Mouse (Mus musculus) right cerebral cortex, postnatal 10 days (tissue): ENCODE results near the gene Arhgap45.
A peak's percentile ranks its signal among the peaks of the same experiment; 100 is the strongest.

Experiments used
- DNase-seq, 2 experiments: peaks; one replicate each; pipeline ENCODE4 v3.0.0; 2021; ENCODE audit warnings: low spot score in 2 of 2

The Arhgap45 gene

GRCm38 (mm10) chr10:80055891-80056290, 39.4 kb downstream of the Arhgap45 start:
- no peak for DNase-seq

- no peak for DNase-seq
Measured at GRCm38 (mm10) chr10:80056506-80056905, 40.1 kb downstream of the Arhgap45 start.

- no peak for DNase-seq
Measured at GRCm38 (mm10) chr10:80056976-80057682, 40.7 kb downstream of the Arhgap45 start.

GRCm38 (mm10) chr10:80057683-80058326, 41.4 kb downstream of the Arhgap45 start:
- DNase-seq = peak in 1 of 2 experiments; percentile 63

- DNase-seq = peak in 1 of 2 experiments; percentile 64
Measured at GRCm38 (mm10) chr10:80063104-80063503, 46.7 kb downstream of the Arhgap45 start.

GRCm38 (mm10) chr10:80063877-80064650, 47.6 kb downstream of the Arhgap45 start:
- no peak for DNase-seq

GRCm38 (mm10) chr10:80069251-80069650, 52.8 kb downstream of the Arhgap45 start:
- DNase-seq = no peak

- DNase-seq = no peak
Measured at GRCm38 (mm10) chr10:80069948-80070450, 53.5 kb downstream of the Arhgap45 start.

GRCm38 (mm10) chr10:80070837-80071515, 54.5 kb downstream of the Arhgap45 start:
- peak; percentile 74 to 79 for DNase-seq

GRCm38 (mm10) chr10:80071516-80071900, 55.1 kb downstream of the Arhgap45 start:
- no peak for DNase-seq

GRCm38 (mm10) chr10:80072623-80073489, 56.4 kb downstream of the Arhgap45 start:
- no peak for DNase-seq

- peak; percentile 63 to 72 for DNase-seq
Measured at GRCm38 (mm10) chr10:80074813-80075601, 58.6 kb downstream of the Arhgap45 start.

- DNase-seq = no peak
Measured at GRCm38 (mm10) chr10:80075924-80076323, 59.5 kb downstream of the Arhgap45 start.

- no peak for DNase-seq
Measured at GRCm38 (mm10) chr10:80076386-80076785, 59.9 kb downstream of the Arhgap45 start.

- no peak for DNase-seq
Measured at GRCm38 (mm10) chr10:80077312-80077711, 60.9 kb downstream of the Arhgap45 start.

- no peak for DNase-seq
Measured at GRCm38 (mm10) chr10:80078366-80078765, 61.9 kb downstream of the Arhgap45 start.

- DNase-seq = no peak
Measured at GRCm38 (mm10) chr10:80080396-80081070, 64.1 kb downstream of the Arhgap45 start.
